Mouse (Mus musculus) myocyte (in vitro differentiated cells): ENCODE data around the gene Mapk14.

Experiments
- MYOG ChIP-seq, 3 experiments: IDR thresholded peaks; one replicate each; pipeline ENCODE4 v1.6.1; 2011; ENCODE audit warnings: control low read depth in 2 of 3, low read depth in 2 of 3, mild to moderate bottlenecking in 2 of 3; ENCODE audit not compliant: insufficient read length in 2 of 3, control insufficient read depth in 1 of 3, insufficient read depth in 1 of 3
- POLR2A ChIP-seq: IDR thresholded peaks from one replicate; pipeline ENCODE4 v1.6.1; 2011; ENCODE audit warnings: low read depth, mild to moderate bottlenecking, control low read depth, moderate library complexity; ENCODE audit not compliant: insufficient read length
- REST ChIP-seq: IDR thresholded peaks from one replicate; pipeline ENCODE4 v1.6.1; 2011; ENCODE audit warnings: mild to moderate bottlenecking, control low read depth, moderate library complexity; ENCODE audit not compliant: insufficient read depth, insufficient read length

DNA sequence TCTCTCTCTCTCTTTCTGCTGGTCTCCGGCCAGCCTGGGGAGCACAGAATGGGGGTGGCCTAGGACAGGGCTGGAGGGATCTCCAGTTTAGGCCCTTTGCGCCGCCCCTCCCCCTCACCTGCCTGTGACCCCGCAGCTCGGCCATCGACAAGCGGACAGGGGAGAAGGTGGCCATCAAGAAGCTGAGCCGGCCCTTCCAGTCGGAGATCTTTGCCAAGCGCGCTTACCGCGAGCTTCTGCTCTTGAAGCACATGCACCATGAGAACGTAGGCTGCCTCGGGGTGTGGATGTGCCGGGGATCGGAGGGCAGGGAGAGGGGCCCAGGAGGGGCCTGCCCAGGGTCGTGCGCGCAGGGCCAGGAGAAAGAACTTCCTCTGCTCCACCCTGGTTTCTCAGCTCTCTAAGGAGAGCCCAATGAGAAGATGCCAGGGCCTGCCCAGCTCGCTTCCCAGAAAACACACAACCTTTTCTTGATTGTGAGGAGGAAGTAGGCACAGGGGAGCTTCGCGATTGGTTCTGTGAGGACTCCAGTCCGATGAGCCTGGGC is 78.8 kb downstream of the Mapk14 start:
- TF ChIP-seq MYOG (IDR thresholded peaks at IDR 0.05; ENCODE audit: control insufficient read depth in 1 of 3, insufficient read depth in 1 of 3, insufficient read length in 2 of 3, low read depth in 2 of 3) (no peak), REST (no peak), POLR2A (no peak)
